Comparison of ENCODE assay signal across 8 mouse cellular contexts in the genomic region with DNA sequence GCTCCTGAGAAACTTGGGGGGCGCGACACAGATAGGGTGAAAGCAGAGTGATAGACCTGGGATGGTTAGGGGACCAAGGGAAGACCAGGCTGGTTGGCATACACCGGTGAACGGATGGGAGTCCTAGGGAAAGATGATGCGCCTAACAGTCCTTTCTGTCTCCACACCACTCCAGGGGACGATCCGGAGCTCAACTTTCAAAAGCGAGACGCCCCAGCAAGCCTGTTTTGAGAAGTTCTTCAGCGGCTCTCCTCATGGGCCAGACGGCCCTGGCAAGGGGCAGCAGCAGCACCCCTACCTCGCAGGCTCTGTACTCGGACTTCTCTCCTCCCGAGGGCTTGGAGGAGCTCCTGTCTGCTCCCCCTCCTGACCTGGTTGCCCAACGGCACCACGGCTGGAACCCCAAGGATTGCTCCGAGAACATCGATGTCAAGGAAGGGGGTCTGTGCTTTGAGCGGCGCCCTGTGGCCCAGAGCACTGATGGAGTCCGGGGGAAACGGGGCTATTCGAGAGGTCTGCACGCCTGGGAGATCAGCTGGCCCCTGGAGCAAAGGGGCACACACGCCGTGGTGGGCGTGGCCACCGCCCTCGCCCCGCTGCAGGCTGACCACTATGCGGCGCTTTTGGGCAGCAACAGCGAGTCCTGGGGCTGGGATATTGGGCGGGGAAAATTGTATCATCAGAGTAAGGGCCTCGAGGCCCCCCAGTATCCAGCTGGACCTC. TPM values are rescaled to one million over a fixed set of nuclear protein-coding genes. Genes with fewer than 3 reads are reported as not detected.
DNase-seq lines count a peak whose midpoint lies in the region; ATAC-seq lines count a peak whose summit lies in the region.

No protein-coding gene starts in this region.

- WGBS in forebrain, embryonic 15.5 days, result under 1% methylated on average over 35 of the region's 35 CpGs

- DNase-seq in Muller cell, postnatal 12 days (ENCODE audit: inconsistent ontology term), result peak; percentile 88
- peak; percentile 86 to 90 for DNase-seq in cerebellum, adult 18-20 months
- peak; percentile 72 to 73 for DNase-seq in layer of hippocampus, postnatal 14 days (ENCODE audit: low spot score in 2 of 2)
- peak; percentile 90 for DNase-seq in lung, postnatal 36 days
- DNase-seq in retina, adult 2 months (ENCODE audit: low read depth, low spot score), result peak; percentile 57
- DNase-seq in thymus, postnatal 4 days, result peak; percentile 76

- no peaks in the 10 kb centered on the region for H3K36me3 ChIP-seq in forebrain, embryonic 15.5 days

- ATAC-seq in forebrain, embryonic 15.5 days (replicated peaks), result 0 out of 2 replicates have a peak, but pooled peaks have one; percentile 0
- ATAC-seq in hematopoietic stem cell, adult 5-6 weeks (replicated peaks in 1 of 2; ENCODE audit: insufficient read depth in 1 of 2, low FRiP score in 2 of 2, low TSS enrichment in 1 of 2, low read depth in 1 of 2, poor library complexity in 2 of 2, severe bottlenecking in 2 of 2), result peak; percentile 18 to 34; a peak in 2 of 4 replicates

- H3K9me3 ChIP-seq in forebrain, embryonic 15.5 days, result no peaks in the 10 kb centered on the region

- peak overlapping the region; percentile 95 for H3K4me2 ChIP-seq in forebrain, embryonic 15.5 days (replicated peaks)

- H3K9ac ChIP-seq in forebrain, embryonic 15.5 days (replicated peaks), result peak overlapping the region; percentile 49

- peak overlapping the region; percentile 71 for H3K27ac ChIP-seq in forebrain, embryonic 15.5 days (replicated peaks)

- H3K4me3 ChIP-seq in forebrain, embryonic 15.5 days, result peak overlapping the region; percentile 49

- no peaks in the 10 kb centered on the region for H3K27me3 ChIP-seq in forebrain, embryonic 15.5 days

- H3K4me1 ChIP-seq in forebrain, embryonic 15.5 days, result peaks cover 58% of the 10 kb centered on the region

RNA-seq across cellular contexts. Expression of gene Spsb2, which starts 0.8 kb away (rescaled TPM):
- polyA plus RNA-seq in forebrain, embryonic 15.5 days (2015; fragmentation: Nextera tagmentation; extraction: Ambion mirVana), result 4.4 and 5.0 TPM in 2 replicates
- 5.3 and 11.0 TPM in 2 replicates for total RNA-seq in hematopoietic stem cell, adult 5-6 weeks (2017)
- total RNA-seq in layer of hippocampus, postnatal 14 days (2021), result 1 to 10 TPM; 5.7 to 6.7 TPM

RNA-seq across cellular contexts. Expression of gene Tpi1, which starts 4.9 kb away (rescaled TPM):
- 352 and 365 TPM in 2 replicates for polyA plus RNA-seq in forebrain, embryonic 15.5 days (2015; fragmentation: Nextera tagmentation; extraction: Ambion mirVana)
- total RNA-seq in hematopoietic stem cell, adult 5-6 weeks (2017), result 193 and 201 TPM in 2 replicates
- total RNA-seq in layer of hippocampus, postnatal 14 days (2021), result 100 to 1,000 TPM; 578 to 579 TPM

RNA-seq across cellular contexts. Expression of gene Usp5, which starts 20.1 kb away (rescaled TPM):
- polyA plus RNA-seq in forebrain, embryonic 15.5 days (2015; fragmentation: Nextera tagmentation; extraction: Ambion mirVana), result 194 and 200 TPM in 2 replicates
- 55.3 and 78.1 TPM in 2 replicates for total RNA-seq in hematopoietic stem cell, adult 5-6 weeks (2017)
- 100 to 1,000 TPM; 180 to 183 TPM for total RNA-seq in layer of hippocampus, postnatal 14 days (2021)

RNA-seq across cellular contexts. Expression of gene Cdca3, which starts 20.1 kb away (rescaled TPM):
- 100 and 106 TPM in 2 replicates for polyA plus RNA-seq in forebrain, embryonic 15.5 days (2015; fragmentation: Nextera tagmentation; extraction: Ambion mirVana)
- total RNA-seq in hematopoietic stem cell, adult 5-6 weeks (2017), result 62.0 and 98.2 TPM in 2 replicates
- total RNA-seq in layer of hippocampus, postnatal 14 days (2021), result 1 to 10 TPM; 2.0 to 3.4 TPM

RNA-seq across cellular contexts. Expression of gene Lrrc23, which starts 29.7 kb away (rescaled TPM):
- 3.7 and 4.8 TPM in 2 replicates for polyA plus RNA-seq in forebrain, embryonic 15.5 days (2015; fragmentation: Nextera tagmentation; extraction: Ambion mirVana)
- total RNA-seq in hematopoietic stem cell, adult 5-6 weeks (2017), result 1.1 and 3.3 TPM in 2 replicates
- total RNA-seq in layer of hippocampus, postnatal 14 days (2021), result 1 to 10 TPM; 1.6 to 3.4 TPM

Comparison
In these comparisons a context has a peak if more than half of its experiments do, and no peak if none do; other contexts are left out.
1. Peak in every context shown above with its lines: DNase-seq, ATAC-seq, H3K4me3 ChIP-seq and H3K27ac ChIP-seq.